Mouse (Mus musculus): ENCODE results near the gene Shoc2. TPM values are rescaled to one million over a fixed set of nuclear protein-coding genes. Genes with fewer than 3 reads are reported as not detected.
A peak's percentile ranks its signal among the peaks of the same experiment; 100 is the strongest.
"Not testable (repeated sequence)": the region's sequence is repeated elsewhere in the genome, so short reads cannot be mapped to it uniquely, and the experiment has no call there.

Shoc2 gene
- polyA plus RNA-seq, 1 experiment from 2014 or later, result 34.5 TPM

DNA sequence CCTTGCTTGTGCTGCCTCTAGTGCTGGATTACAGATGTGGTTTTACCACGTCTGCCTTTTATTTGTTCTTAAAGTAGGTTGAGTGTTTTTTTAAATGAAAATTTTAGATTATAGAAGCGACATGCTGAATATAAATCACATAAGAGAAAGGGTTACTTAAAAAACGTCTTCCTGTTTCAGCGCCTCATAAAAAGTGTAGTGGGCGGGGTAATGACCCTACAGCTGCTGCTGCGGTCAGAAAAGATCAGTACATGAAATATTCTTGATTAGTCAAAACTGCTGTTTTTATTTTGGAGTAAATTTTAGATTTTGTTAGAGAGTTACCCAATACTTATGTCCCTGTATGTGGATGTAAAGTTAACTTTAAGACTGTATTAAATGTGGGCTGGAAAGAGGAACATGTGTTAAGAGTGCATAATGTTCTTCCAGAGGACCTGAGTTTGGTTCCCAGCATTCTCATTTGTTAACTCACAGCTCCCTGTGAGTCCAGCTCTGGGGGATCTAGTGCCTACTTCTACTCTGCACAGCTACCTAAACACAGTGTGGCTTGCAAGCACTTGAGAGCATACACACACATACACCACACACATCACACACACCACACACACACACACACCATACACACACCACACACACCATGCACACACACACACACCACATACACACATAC lies 37.9 kb upstream of the Shoc2 start:
- 15% methylated on average over 6 of the region's 6 CpGs for WGBS
- H3K27ac ChIP-seq, result no peak overlapping the region
- H3K4me1 ChIP-seq (replicated peaks; ENCODE audit: insufficient read depth, low read length), result peaks cover 15% of the 10 kb centered on the region; the same call in 1 of the 2 replicates
- no peaks in the 10 kb centered on the region for H3K9me3 ChIP-seq (replicated peaks; ENCODE audit: low read length)
- H3K36me3 ChIP-seq (ENCODE audit: insufficient read depth, low read length), result peaks cover 4% of the 10 kb centered on the region; the same call in 1 of the 2 replicates
- H3K4me3 ChIP-seq (replicated peaks; ENCODE audit: low read depth, low read length), result no peak overlapping the region; the same call in 1 of the 2 replicates
- ATAC-seq (replicated peaks; ENCODE audit: low FRiP score, low read depth), result no peak
- no peaks in the 10 kb centered on the region for H3K27me3 ChIP-seq (ENCODE audit: insufficient read depth, low read length)
- no peak overlapping the region for H3K9ac ChIP-seq (ENCODE audit: low read depth, low read length)
- H3K4me2 ChIP-seq (ENCODE audit: low read length), result peak overlapping the region; percentile 55; the same call in 1 of the 2 replicates
- TF ChIP-seq CTCF (IDR thresholded peaks at IDR 0.05; ENCODE audit: low read depth), result peak; percentile 15; the same call in 1 of the 2 replicates
- peak; percentile 58 for DNase-seq (ENCODE audit: low spot score)

DNA sequence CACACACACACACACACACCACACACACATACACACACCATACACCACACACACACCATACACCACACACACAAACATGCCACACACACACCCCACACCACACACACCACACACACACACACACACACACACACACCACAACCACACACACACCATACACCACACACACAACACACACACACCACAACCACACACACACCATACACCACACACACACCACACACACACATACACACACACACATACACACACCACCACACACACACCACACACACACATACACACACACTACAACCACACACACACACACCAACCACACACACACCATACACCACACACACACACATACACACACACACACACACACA lies 37.4 kb upstream of the Shoc2 start:
- not testable (repeated sequence) for H3K9ac ChIP-seq (ENCODE audit: low read depth, low read length); DNase-seq (ENCODE audit: low spot score); H3K4me2 ChIP-seq (ENCODE audit: low read length); H3K27me3 ChIP-seq (ENCODE audit: insufficient read depth, low read length); H3K36me3 ChIP-seq (ENCODE audit: insufficient read depth, low read length); H3K27ac ChIP-seq; ATAC-seq (replicated peaks; ENCODE audit: low FRiP score, low read depth); H3K9me3 ChIP-seq (replicated peaks; ENCODE audit: low read length); H3K4me3 ChIP-seq (replicated peaks; ENCODE audit: low read depth, low read length)
- H3K4me1 ChIP-seq (replicated peaks; ENCODE audit: insufficient read depth, low read length), result peaks cover 15% of the 10 kb centered on the region; the same call in 1 of the 2 replicates

DNA sequence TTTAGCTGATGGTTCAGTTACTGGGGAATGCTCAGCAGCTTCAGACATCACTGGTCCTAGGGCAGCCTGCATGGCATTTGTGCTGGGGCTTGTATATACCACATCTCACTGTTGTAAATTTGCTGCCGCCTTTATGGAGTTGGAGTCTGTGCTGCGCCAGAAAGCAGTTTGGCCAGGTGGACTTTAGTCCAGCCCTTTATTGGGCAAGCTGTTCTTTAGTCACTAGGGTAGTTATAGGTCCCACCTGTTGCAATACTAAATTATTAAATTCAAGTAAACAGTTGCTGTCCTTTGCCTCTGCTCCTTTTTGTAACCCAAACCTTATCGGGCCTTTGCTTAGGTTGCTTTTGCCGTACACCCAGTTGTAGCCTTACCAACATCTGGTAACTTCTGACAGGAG lies 29.2 kb upstream of the Shoc2 start:
- peaks cover 57% of the 10 kb centered on the region for H3K36me3 ChIP-seq (ENCODE audit: insufficient read depth, low read length)
- DNase-seq (ENCODE audit: low spot score) (no peak), ATAC-seq (replicated peaks; ENCODE audit: low FRiP score, low read depth) (no peak)
- H3K4me1 ChIP-seq (replicated peaks; ENCODE audit: insufficient read depth, low read length), result no peaks in the 10 kb centered on the region
- TF ChIP-seq CTCF (IDR thresholded peaks at IDR 0.05; ENCODE audit: low read depth), result no peak
- H3K4me2 ChIP-seq (ENCODE audit: low read length), result no peak overlapping the region
- no peaks in the 10 kb centered on the region for H3K9me3 ChIP-seq (replicated peaks; ENCODE audit: low read length)
- no peak overlapping the region for H3K27ac ChIP-seq
- H3K4me3 ChIP-seq (replicated peaks; ENCODE audit: low read depth, low read length), result no peak overlapping the region
- no peaks in the 10 kb centered on the region for H3K27me3 ChIP-seq (ENCODE audit: insufficient read depth, low read length)
- WGBS, result 96% methylated on average over 4 of the region's 4 CpGs
- H3K9ac ChIP-seq (ENCODE audit: low read depth, low read length), result no peak overlapping the region

DNA sequence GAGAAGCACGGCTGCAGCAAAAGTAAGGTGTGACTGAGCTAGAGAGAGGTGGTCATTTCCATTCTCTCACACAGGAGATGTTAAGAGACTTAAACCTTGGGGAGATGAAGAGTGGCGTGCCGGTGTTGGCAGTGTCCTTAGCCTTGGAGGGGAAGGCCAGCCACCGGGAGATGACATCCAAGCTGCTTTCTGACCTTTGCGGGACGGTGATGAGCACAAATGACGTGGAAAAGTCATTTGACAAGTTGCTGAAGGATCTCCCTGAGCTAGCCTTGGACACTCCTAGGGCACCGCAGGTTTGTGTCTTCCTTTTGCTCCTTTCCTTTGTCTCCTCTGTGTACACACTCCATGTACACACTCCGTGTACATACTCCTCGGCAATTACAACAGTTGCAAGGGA lies 24.6 kb upstream of the Shoc2 start:
- no peak for ATAC-seq (replicated peaks; ENCODE audit: low FRiP score, low read depth)
- Histone ChIP-seq H3K27ac (no peak overlapping the region), H3K4me1 (replicated peaks; ENCODE audit: insufficient read depth, low read length) (no peaks in the 10 kb centered on the region), H3K9me3 (replicated peaks; ENCODE audit: low read length) (no peaks in the 10 kb centered on the region), H3K4me2 (ENCODE audit: low read length) (no peak overlapping the region), H3K9ac (ENCODE audit: low read depth, low read length) (no peak overlapping the region), H3K27me3 (ENCODE audit: insufficient read depth, low read length) (no peaks in the 10 kb centered on the region), H3K36me3 (ENCODE audit: insufficient read depth, low read length) (peaks cover 50% of the 10 kb centered on the region), H3K4me3 (replicated peaks; ENCODE audit: low read depth, low read length) (no peak overlapping the region)
- no peak for TF ChIP-seq CTCF (IDR thresholded peaks at IDR 0.05; ENCODE audit: low read depth)
- DNase-seq (ENCODE audit: low spot score), result no peak
- WGBS, result 91% methylated on average over 10 of the region's 10 CpGs

DNA sequence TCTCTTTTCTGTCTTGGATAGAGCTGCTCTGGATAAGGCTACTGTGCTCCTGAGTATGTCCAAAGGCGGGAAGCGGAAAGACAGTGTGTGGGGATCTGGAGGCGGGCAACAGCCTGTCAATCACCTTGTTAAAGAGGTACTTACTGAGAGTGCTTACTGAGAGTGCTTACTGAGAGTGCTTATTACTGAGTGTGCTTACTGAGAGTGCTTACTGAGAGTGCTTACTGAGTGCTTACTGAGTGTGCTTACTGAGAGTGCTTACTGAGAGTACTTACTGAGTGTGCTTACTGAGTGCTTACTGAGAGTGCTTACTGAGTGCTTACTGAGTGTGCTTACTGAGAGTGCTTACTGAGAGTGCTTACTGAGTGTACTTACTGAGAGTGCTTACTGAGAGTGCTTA lies 22.1 kb upstream of the Shoc2 start:
- DNase-seq (ENCODE audit: low spot score); ATAC-seq (replicated peaks; ENCODE audit: low FRiP score, low read depth): not testable (repeated sequence)

DNA sequence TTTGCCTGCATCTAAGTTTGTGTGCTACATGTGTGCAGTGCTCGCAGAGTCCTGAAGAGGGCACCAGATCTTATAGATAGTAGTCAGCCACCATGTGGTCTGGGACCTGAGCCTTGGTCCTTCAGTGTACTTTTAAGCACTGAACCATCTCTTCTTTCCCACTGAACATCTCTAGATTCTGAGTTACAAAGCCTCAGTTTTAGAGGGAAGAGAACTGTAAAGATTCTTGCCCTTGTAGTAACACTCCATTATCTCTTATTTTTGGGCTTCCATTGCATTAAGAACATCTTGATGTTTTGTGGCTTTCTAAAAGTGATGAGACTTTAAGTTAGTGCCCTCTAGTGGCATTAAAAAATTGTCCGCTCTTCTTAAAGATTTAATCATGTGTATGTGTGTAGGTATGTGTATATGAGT lies 18.8 kb upstream of the Shoc2 start:
- Histone ChIP-seq H3K27me3 (ENCODE audit: insufficient read depth, low read length) (no peaks in the 10 kb centered on the region), H3K9ac (ENCODE audit: low read depth, low read length) (no peak overlapping the region), H3K4me3 (replicated peaks; ENCODE audit: low read depth, low read length) (no peak overlapping the region), H3K36me3 (ENCODE audit: insufficient read depth, low read length) (peaks cover 30% of the 10 kb centered on the region), H3K4me2 (ENCODE audit: low read length) (no peak overlapping the region), H3K4me1 (replicated peaks; ENCODE audit: insufficient read depth, low read length) (no peaks in the 10 kb centered on the region), H3K27ac (no peak overlapping the region), H3K9me3 (replicated peaks; ENCODE audit: low read length) (no peaks in the 10 kb centered on the region)
- DNase-seq (ENCODE audit: low spot score) (peak; percentile 79), ATAC-seq (replicated peaks; ENCODE audit: low FRiP score, low read depth) (no peak)
- TF ChIP-seq CTCF (IDR thresholded peaks at IDR 0.05; ENCODE audit: low read depth), result peak; percentile 63
- 88% methylated on average over 2 of the region's 2 CpGs for WGBS

More for the DNA sequence above, 22.1 kb upstream of the Shoc2 start:
- not testable (repeated sequence) for H3K9me3 ChIP-seq (replicated peaks; ENCODE audit: low read length); H3K4me1 ChIP-seq (replicated peaks; ENCODE audit: insufficient read depth, low read length); H3K27ac ChIP-seq; H3K27me3 ChIP-seq (ENCODE audit: insufficient read depth, low read length); H3K4me2 ChIP-seq (ENCODE audit: low read length); H3K9ac ChIP-seq (ENCODE audit: low read depth, low read length); H3K4me3 ChIP-seq (replicated peaks; ENCODE audit: low read depth, low read length)
- H3K36me3 ChIP-seq (ENCODE audit: insufficient read depth, low read length), result peaks cover 40% of the 10 kb centered on the region
- 91% methylated on average over 3 of the region's 3 CpGs for WGBS

DNA sequence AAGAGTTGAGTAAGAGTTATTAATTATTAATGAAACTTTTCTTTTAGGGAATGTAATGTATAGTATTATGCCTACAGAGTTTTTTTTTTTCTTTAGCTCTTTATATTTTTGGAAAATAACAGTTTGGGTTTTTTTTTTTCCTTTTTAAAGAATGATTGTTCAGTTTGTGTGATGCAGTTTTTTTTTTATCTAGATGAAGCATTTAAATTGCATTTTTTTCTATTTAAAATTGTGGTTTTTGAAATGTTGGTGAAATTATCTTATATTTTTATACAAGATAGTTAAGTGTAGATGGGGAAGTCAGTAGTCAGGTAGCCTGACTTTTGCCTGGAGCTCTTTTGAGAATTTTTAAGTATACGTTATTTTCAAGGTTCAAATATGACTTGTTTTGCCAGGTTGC lies 17.4 kb upstream of the Shoc2 start:
- no peak overlapping the region for H3K27ac ChIP-seq
- H3K9me3 ChIP-seq (replicated peaks; ENCODE audit: low read length), result no peaks in the 10 kb centered on the region
- DNase-seq (ENCODE audit: low spot score) (no peak), ATAC-seq (replicated peaks; ENCODE audit: low FRiP score, low read depth) (no peak)
- no peak overlapping the region for H3K4me2 ChIP-seq (ENCODE audit: low read length)
- no peaks in the 10 kb centered on the region for H3K4me1 ChIP-seq (replicated peaks; ENCODE audit: insufficient read depth, low read length)
- no peak overlapping the region for H3K4me3 ChIP-seq (replicated peaks; ENCODE audit: low read depth, low read length)
- WGBS, result 98% methylated on average over 1 of the region's 1 CpGs
- no peak overlapping the region for H3K9ac ChIP-seq (ENCODE audit: low read depth, low read length)
- peaks cover 22% of the 10 kb centered on the region for H3K36me3 ChIP-seq (ENCODE audit: insufficient read depth, low read length)
- no peak for TF ChIP-seq CTCF (IDR thresholded peaks at IDR 0.05; ENCODE audit: low read depth)
- no peaks in the 10 kb centered on the region for H3K27me3 ChIP-seq (ENCODE audit: insufficient read depth, low read length)
